Mouse (Mus musculus) myocyte (in vitro differentiated cells): ENCODE measurements around the gene Hapln2. TPM values are rescaled to one million over a fixed set of nuclear protein-coding genes. Genes with fewer than 3 reads are reported as not detected.
A peak's percentile ranks its signal among the peaks of the same experiment; 100 is the strongest.

Experiments used
- H3K27me3 ChIP-seq: one replicate; pipeline ENCODE4 v1.6.1; 2011; ENCODE audit not compliant: control insufficient read depth, insufficient read depth, insufficient read length
- H3K36me3 ChIP-seq: one replicate; pipeline ENCODE4 v1.6.1; 2011; ENCODE audit not compliant: control insufficient read depth, insufficient read depth
- H3K4me2 ChIP-seq: one replicate; pipeline ENCODE4 v1.6.1; 2011; ENCODE audit warnings: low read depth, control low read depth
- H3K4me3 ChIP-seq: one replicate; pipeline ENCODE4 v1.5.1; 2011; ENCODE audit warnings: mild to moderate bottlenecking, control low read depth, moderate library complexity
- H3K79me2 ChIP-seq: one replicate; pipeline ENCODE4 v1.6.1; 2011; ENCODE audit not compliant: control insufficient read depth, insufficient read depth
- H3ac ChIP-seq: one replicate; pipeline ENCODE4 v1.6.1; 2011; ENCODE audit not compliant: control insufficient read depth, insufficient read length
- CEBPB ChIP-seq: IDR thresholded peaks from 2 replicates; pipeline ENCODE4 v1.6.1; 2011; ENCODE audit warnings: mild to moderate bottlenecking, moderate library complexity; ENCODE audit not compliant: poor library complexity, insufficient read depth, severe bottlenecking
- E2F4 ChIP-seq: IDR thresholded peaks from one replicate; pipeline ENCODE4 v1.6.1; 2011; ENCODE audit warnings: mild to moderate bottlenecking, control low read depth, moderate library complexity; ENCODE audit not compliant: insufficient read depth
- MAX ChIP-seq: IDR thresholded peaks from one replicate; pipeline ENCODE4 v1.6.1; 2011; ENCODE audit warnings: low read depth, mild to moderate bottlenecking, control low read depth
- MYOD1 ChIP-seq, 3 experiments: IDR thresholded peaks; one replicate each; pipeline ENCODE4 v1.6.1; 2011; ENCODE audit warnings: control low read depth in 2 of 3, low read depth in 2 of 3, mild to moderate bottlenecking in 2 of 3, moderate library complexity in 1 of 3; ENCODE audit not compliant: insufficient read length in 2 of 3, control insufficient read depth in 1 of 3
- MYOG ChIP-seq, 3 experiments: IDR thresholded peaks; one replicate each; pipeline ENCODE4 v1.6.1; 2011; ENCODE audit warnings: control low read depth in 2 of 3, low read depth in 2 of 3, mild to moderate bottlenecking in 2 of 3; ENCODE audit not compliant: insufficient read length in 2 of 3, control insufficient read depth in 1 of 3, insufficient read depth in 1 of 3
- POLR2A ChIP-seq: IDR thresholded peaks from one replicate; pipeline ENCODE4 v1.6.1; 2011; ENCODE audit warnings: low read depth, mild to moderate bottlenecking, control low read depth, moderate library complexity; ENCODE audit not compliant: insufficient read length
- POLR2AphosphoS2 ChIP-seq: IDR thresholded peaks from one replicate; pipeline ENCODE4 v1.6.1; 2011; ENCODE audit warnings: low read depth, control low read depth; ENCODE audit not compliant: insufficient read length
- REST ChIP-seq: IDR thresholded peaks from one replicate; pipeline ENCODE4 v1.6.1; 2011; ENCODE audit warnings: mild to moderate bottlenecking, control low read depth, moderate library complexity; ENCODE audit not compliant: insufficient read depth, insufficient read length
- SRF ChIP-seq: IDR thresholded peaks from one replicate; pipeline ENCODE4 v1.6.1; 2011; ENCODE audit warnings: low read depth; ENCODE audit not compliant: control insufficient read depth, insufficient read length
- TCF12 ChIP-seq: IDR thresholded peaks from one replicate; pipeline ENCODE4 v1.6.1; 2011; ENCODE audit warnings: mild to moderate bottlenecking, control low read depth; ENCODE audit not compliant: poor library complexity, insufficient read depth, severe bottlenecking
- TCF3 ChIP-seq: IDR thresholded peaks from one replicate; pipeline ENCODE4 v1.6.1; 2011; ENCODE audit warnings: low read depth, control low read depth; ENCODE audit not compliant: insufficient read length
- USF1 ChIP-seq: IDR thresholded peaks from one replicate; pipeline ENCODE4 v1.6.1; 2011; ENCODE audit warnings: low read depth, mild to moderate bottlenecking, control low read depth, moderate library complexity
- polyA plus RNA-seq: library from polyadenylated mRNA; unstranded; fragments of >200 nt; fragmentation: generic; extraction: Trizol; gene quantifications from one replicate; pipeline ENCODE4 v1.2.1, GENCODE M21; 2012; ENCODE audit warnings: missing spikeins

The Hapln2 gene
- polyA plus RNA-seq, 1 experiment = not detected

DNA sequence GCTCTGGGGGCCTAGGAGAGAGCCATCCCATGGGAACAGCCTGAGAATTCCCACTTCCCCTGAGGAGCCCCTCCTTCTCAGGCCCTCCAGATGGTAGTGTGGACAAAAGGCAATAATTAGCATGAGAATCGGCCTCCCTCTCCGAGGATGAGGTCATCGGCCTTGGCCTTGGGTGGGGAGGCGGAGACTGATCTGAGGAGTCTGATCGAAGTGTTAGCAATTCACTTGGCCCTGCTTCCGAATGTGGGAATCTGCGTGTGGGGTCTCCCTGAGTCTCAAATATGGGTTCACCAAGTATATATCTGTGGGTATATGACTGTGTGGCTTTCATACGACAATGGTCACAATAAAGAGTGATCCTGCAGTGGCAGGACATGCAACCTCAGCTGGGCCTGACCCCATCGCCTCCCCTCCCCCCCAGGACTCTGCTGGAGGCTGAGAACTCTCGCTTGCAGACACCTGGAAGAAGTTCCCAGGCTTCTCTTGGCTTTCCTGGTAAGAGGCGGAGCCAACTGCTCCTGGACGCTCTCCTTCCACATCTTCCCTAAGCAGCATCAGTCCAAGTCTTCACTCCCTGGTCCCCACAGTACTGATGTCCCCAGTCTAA lies 52.9 kb downstream of the Hapln2 start:
- H3ac ChIP-seq = peak overlapping the region; percentile 98
- peak overlapping the region; percentile 82 for H3K4me2 ChIP-seq
- no peaks in the 10 kb centered on the region for H3K27me3 ChIP-seq
- H3K4me3 ChIP-seq = peak overlapping the region; percentile 100
- peaks cover 57% of the 10 kb centered on the region for H3K79me2 ChIP-seq
- peaks cover 44% of the 10 kb centered on the region for H3K36me3 ChIP-seq
- TF ChIP-seq MAX (no peak), CEBPB (no peak), E2F4 (no peak), TCF12 (no peak), USF1 (no peak), MYOD1 (IDR thresholded peaks at IDR 0.05; ENCODE audit: control insufficient read depth in 1 of 3, insufficient read length in 2 of 3, low read depth in 2 of 3) (peak in 1 of 3 experiments; percentile 0), POLR2A (peak; percentile 1), SRF (no peak), TCF3 (no peak), POLR2AphosphoS2 (peak; percentile 22), MYOG (IDR thresholded peaks at IDR 0.05; ENCODE audit: control insufficient read depth in 1 of 3, insufficient read depth in 1 of 3, insufficient read length in 2 of 3, low read depth in 2 of 3) (peak in 1 of 3 experiments; percentile 18), REST (no peak)

DNA sequence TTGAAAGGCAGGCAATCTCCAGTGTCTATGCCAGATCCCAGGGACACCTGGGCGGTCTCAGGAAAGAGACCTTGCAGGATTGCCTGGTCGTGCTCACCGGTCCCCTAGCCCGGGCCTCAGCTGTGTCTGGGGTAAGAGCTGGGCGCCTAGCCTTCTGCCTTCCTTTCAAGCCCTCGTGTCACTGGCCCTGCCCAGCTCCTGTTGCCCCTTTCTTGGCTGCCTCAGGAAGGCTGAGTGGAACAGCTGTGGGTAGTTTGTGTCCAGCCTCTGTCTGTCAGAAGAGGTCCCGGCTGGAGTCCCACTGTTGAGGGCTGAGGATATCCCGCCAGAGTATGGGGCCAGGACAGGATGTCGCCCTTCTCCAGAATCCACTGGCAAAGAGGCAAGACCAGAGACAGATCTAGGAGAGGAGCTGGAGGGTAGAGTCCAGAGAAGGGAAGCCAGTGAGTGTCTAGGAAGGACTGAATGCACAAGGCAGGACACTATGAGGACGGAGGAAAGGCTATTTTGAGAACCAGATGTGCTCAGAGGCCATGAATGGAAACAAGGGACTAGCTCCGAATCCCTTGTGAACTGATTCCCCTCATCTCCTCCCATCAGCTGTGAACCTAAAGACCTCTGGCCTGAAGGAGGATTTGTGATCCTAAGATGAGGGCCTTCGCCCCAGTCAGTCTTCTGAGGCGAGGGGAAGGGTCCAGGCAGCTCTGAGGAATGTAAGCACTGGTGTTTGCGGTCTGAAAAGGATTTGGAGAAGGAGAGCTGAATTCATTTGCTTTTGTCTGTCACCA lies 53.6 kb downstream of the Hapln2 start:
- Histone ChIP-seq H3K4me2 (peak overlapping the region; percentile 82), H3K79me2 (peaks cover 57% of the 10 kb centered on the region), H3K27me3 (no peaks in the 10 kb centered on the region), H3K4me3 (peak overlapping the region; percentile 100), H3K36me3 (peaks cover 44% of the 10 kb centered on the region), H3ac (peak overlapping the region; percentile 98)
- TF ChIP-seq MYOD1 (IDR thresholded peaks at IDR 0.05; ENCODE audit: control insufficient read depth in 1 of 3, insufficient read length in 2 of 3, low read depth in 2 of 3) (peak; percentile 4 to 62 (median 15)), TCF3 (no peak), USF1 (no peak), SRF (no peak), E2F4 (no peak), POLR2A (peak; percentile 19), MYOG (IDR thresholded peaks at IDR 0.05; ENCODE audit: control insufficient read depth in 1 of 3, insufficient read depth in 1 of 3, insufficient read length in 2 of 3, low read depth in 2 of 3) (peak in 2 of 3 experiments; percentile 42 to 80), CEBPB (no peak), POLR2AphosphoS2 (peak; percentile 11)

DNA sequence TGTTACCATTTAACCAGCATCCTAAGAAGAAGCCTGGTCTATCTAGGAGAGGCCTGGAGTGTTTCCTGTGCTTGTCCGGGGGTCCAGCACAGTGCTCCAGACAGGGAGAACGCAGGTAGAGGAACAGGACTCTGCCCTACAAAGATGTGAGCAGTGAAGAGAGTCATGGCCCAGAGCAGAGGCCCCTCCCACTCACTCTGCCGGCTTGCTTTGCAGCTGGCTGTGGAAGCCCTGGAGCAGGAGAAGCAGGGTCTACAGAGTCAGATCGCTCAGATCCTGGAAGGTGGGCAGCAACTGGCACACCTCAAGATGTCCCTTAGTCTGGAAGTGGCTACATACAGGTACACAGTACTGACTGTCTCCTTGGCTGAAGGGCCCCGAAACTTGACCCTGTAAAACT lies 54.6 kb downstream of the Hapln2 start:
- peak overlapping the region; percentile 100 for H3K4me3 ChIP-seq
- H3K79me2 ChIP-seq = peaks cover 57% of the 10 kb centered on the region
- peak overlapping the region; percentile 98 for H3ac ChIP-seq
- H3K36me3 ChIP-seq = peaks cover 41% of the 10 kb centered on the region
- TF ChIP-seq SRF = no peak
- TF ChIP-seq POLR2A = peak; percentile 43
- peak; percentile 45 for TF ChIP-seq POLR2AphosphoS2
- no peak for TF ChIP-seq CEBPB
- H3K4me2 ChIP-seq = peak overlapping the region; percentile 82
- no peaks in the 10 kb centered on the region for H3K27me3 ChIP-seq

DNA sequence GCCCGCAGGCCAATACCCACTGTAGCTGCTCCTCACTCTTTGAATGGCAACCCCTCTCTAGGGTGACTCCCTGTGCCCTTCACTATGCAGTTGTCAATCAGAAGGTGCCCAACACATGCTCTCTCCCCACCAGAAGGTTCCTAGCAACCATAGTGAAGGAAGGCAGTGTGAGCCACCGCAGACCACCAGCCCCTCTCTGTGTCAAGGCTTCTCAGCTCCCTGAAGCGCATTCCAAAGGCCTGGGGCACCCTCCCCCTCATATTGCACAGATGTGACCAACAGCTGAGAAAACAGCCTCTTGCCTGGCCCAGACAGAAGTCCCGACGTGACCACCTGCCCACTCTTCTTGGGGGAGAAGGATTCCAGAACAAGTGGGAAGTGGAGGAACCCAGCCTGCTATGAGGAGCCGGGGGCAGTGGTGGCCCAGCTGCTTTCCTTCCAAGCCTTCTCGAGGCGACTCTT lies 55.1 kb downstream of the Hapln2 start:
- H3K79me2 ChIP-seq = peaks cover 55% of the 10 kb centered on the region
- TF ChIP-seq MYOG (IDR thresholded peaks at IDR 0.05; ENCODE audit: control insufficient read depth in 1 of 3, insufficient read depth in 1 of 3, insufficient read length in 2 of 3, low read depth in 2 of 3) (peak; percentile 52 to 98 (median 69)), TCF12 (peak; percentile 95), USF1 (no peak), TCF3 (peak; percentile 88), SRF (no peak), POLR2A (peak; percentile 47), CEBPB (no peak), POLR2AphosphoS2 (peak; percentile 52), E2F4 (no peak), MYOD1 (IDR thresholded peaks at IDR 0.05; ENCODE audit: control insufficient read depth in 1 of 3, insufficient read length in 2 of 3, low read depth in 2 of 3) (peak; percentile 33 to 94 (median 85))
- peak overlapping the region; percentile 98 for H3ac ChIP-seq
- H3K27me3 ChIP-seq = no peaks in the 10 kb centered on the region
- H3K36me3 ChIP-seq = peaks cover 36% of the 10 kb centered on the region
- peak overlapping the region; percentile 82 for H3K4me2 ChIP-seq
- H3K4me3 ChIP-seq = peak overlapping the region; percentile 100

Other genes with a start within 250 kb of the Hapln2 start
- not detected for gene Ntrk1, start 232.4 kb downstream of the Hapln2 start, polyA plus RNA-seq
- gene Insrr, start 230.6 kb downstream of the Hapln2 start, polyA plus RNA-seq = not detected
- 0.65 TPM for gene Pear1, start 203.3 kb downstream of the Hapln2 start, polyA plus RNA-seq
- not detected for gene Sh2d2a, start 180.8 kb downstream of the Hapln2 start, polyA plus RNA-seq
- 46.3 TPM for gene Prcc, start 142.0 kb downstream of the Hapln2 start, polyA plus RNA-seq
- 200 TPM for gene Hdgf, start 121.3 kb downstream of the Hapln2 start, polyA plus RNA-seq
- gene Mrpl24, start 108.1 kb downstream of the Hapln2 start, polyA plus RNA-seq = 114 TPM
- gene Isg20l2, start 97.3 kb downstream of the Hapln2 start, polyA plus RNA-seq = 19.4 TPM
- gene Rrnad1, start 96.9 kb downstream of the Hapln2 start, polyA plus RNA-seq = 7.0 TPM
- gene Crabp2, start 78.9 kb downstream of the Hapln2 start, polyA plus RNA-seq = 67.6 TPM
- gene Nes, start 56.5 kb downstream of the Hapln2 start, polyA plus RNA-seq = 268 TPM
- 0.06 TPM for gene Bcan, start 27.4 kb downstream of the Hapln2 start, polyA plus RNA-seq
- gene Gpatch4, start 15.5 kb upstream of the Hapln2 start, polyA plus RNA-seq = 11.7 TPM
- gene Naxe, start 30.9 kb upstream of the Hapln2 start, polyA plus RNA-seq = 141 TPM
- not detected for gene Ttc24, start 50.7 kb upstream of the Hapln2 start, polyA plus RNA-seq
- 13.6 TPM for gene Iqgap3, start 54.4 kb upstream of the Hapln2 start, polyA plus RNA-seq
- 121 TPM for gene Mef2d, start 114.8 kb upstream of the Hapln2 start, polyA plus RNA-seq
- not detected for gene Rhbg, start 227.1 kb upstream of the Hapln2 start, polyA plus RNA-seq